Mouse (Mus musculus): Measurements from ENCODE around the gene Cst12. TPM values are rescaled to one million over a fixed set of nuclear protein-coding genes. Genes with fewer than 3 reads are reported as not detected.

Cst12 gene
- polyA plus RNA-seq, 1 experiment from 2014 or later, result not detected

Other genes with a start within 250 kb of the Cst12 start
- gene Nxt1, start 116.8 kb upstream of the Cst12 start, polyA plus RNA-seq (2014; fragmentation: Nextera tagmentation; extraction: Ambion mirVana), result 122 and 133 TPM in 2 replicates
- 27.5 and 29.1 TPM in 2 replicates for gene Gzf1, start 108.3 kb upstream of the Cst12 start, polyA plus RNA-seq (2014; fragmentation: Nextera tagmentation; extraction: Ambion mirVana)
- 17.1 and 23.6 TPM in 2 replicates for gene Napb, start 56.9 kb upstream of the Cst12 start, polyA plus RNA-seq (2014; fragmentation: Nextera tagmentation; extraction: Ambion mirVana)
- gene Cstl1, start 39.0 kb upstream of the Cst12 start, polyA plus RNA-seq (2014; fragmentation: Nextera tagmentation; extraction: Ambion mirVana), result not detected in 2 replicates
- gene Cst11, start 17.9 kb upstream of the Cst12 start, polyA plus RNA-seq (2014; fragmentation: Nextera tagmentation; extraction: Ambion mirVana), result not detected in 2 replicates
- not detected in 2 replicates for gene 8030411F24Rik, start 7.4 kb upstream of the Cst12 start, polyA plus RNA-seq (2014; fragmentation: Nextera tagmentation; extraction: Ambion mirVana)
- gene Cst8, start 9.4 kb downstream of the Cst12 start, polyA plus RNA-seq (2014; fragmentation: Nextera tagmentation; extraction: Ambion mirVana), result not detected in 2 replicates
- gene Cst13, start 30.7 kb downstream of the Cst12 start, polyA plus RNA-seq (2014; fragmentation: Nextera tagmentation; extraction: Ambion mirVana), result not detected in 2 replicates
- not detected in 2 replicates for gene Cst9, start 45.8 kb downstream of the Cst12 start, polyA plus RNA-seq (2014; fragmentation: Nextera tagmentation; extraction: Ambion mirVana)
- gene 9230104L09Rik, start 75.7 kb downstream of the Cst12 start, polyA plus RNA-seq (2014; fragmentation: Nextera tagmentation; extraction: Ambion mirVana), result not detected in 2 replicates
- 341 and 346 TPM in 2 replicates for gene Cst3, start 86.3 kb downstream of the Cst12 start, polyA plus RNA-seq (2014; fragmentation: Nextera tagmentation; extraction: Ambion mirVana)
- not detected in 2 replicates for gene Gm1330, start 213.9 kb downstream of the Cst12 start, polyA plus RNA-seq (2014; fragmentation: Nextera tagmentation; extraction: Ambion mirVana)
- not detected in 2 replicates for gene Gm10750, start 227.9 kb downstream of the Cst12 start, polyA plus RNA-seq (2014; fragmentation: Nextera tagmentation; extraction: Ambion mirVana)

All from midbrain, embryonic 11.5 days (tissue).